Comparison of ENCODE assay signal across 9 mouse cellular contexts in genomic region chr2:146061421-146062300, GRCm38 (mm10).
DNase-seq lines count a peak whose midpoint lies in the region; ATAC-seq and TF ChIP-seq lines count a peak whose summit lies in the region.
"Had no signal": no experiment of that assay in that cellular context is flagged by ENCODE, and none has a peak within 500 bp of the region (broad histone marks: within the 10 kb centered on the region; RNA-seq: fewer than 3 reads in every experiment).

No protein-coding gene starts in this region.

- DNase-seq in liver, postnatal 0 days = no peak
- DNase-seq in liver = no peak
- peak; percentile 57 for DNase-seq in retina, postnatal 1 day
- DNase-seq in spleen, postnatal 10 days (ENCODE audit: low spot score in 2 of 2) = no peak
- DNase-seq in layer of hippocampus, adult 11-12 months (ENCODE audit: low spot score) = no peak
- DNase-seq: adrenal gland, postnatal 14 days; thymus, postnatal 14 days had no signal

- H3K4me1 ChIP-seq in liver, postnatal 0 days (ENCODE audit: insufficient read depth) = no peaks in the 10 kb centered on the region
- H3K4me1 ChIP-seq in forebrain, embryonic 12.5 days = peaks cover 58% of the 10 kb centered on the region
- H3K4me1 ChIP-seq in intestine, postnatal 0 days (replicated peaks; ENCODE audit: control insufficient read depth, insufficient read depth, low read length) = no peaks in the 10 kb centered on the region

- H3K4me3 ChIP-seq in liver, postnatal 0 days (ENCODE audit: low read depth, low read length) = no peak overlapping the region
- no peak overlapping the region for H3K4me3 ChIP-seq in forebrain, embryonic 12.5 days (replicated peaks)
- H3K4me3 ChIP-seq in intestine, postnatal 0 days (ENCODE audit: low read depth, low read length) = no peak overlapping the region

- H3K27ac ChIP-seq in liver, postnatal 0 days (ENCODE audit: low read depth) = no peak overlapping the region
- peak overlapping the region; percentile 87 for H3K27ac ChIP-seq in forebrain, embryonic 12.5 days
- H3K27ac ChIP-seq in intestine, postnatal 0 days (ENCODE audit: low read depth, low read length) = no peak overlapping the region

- peak overlapping the region; percentile 48 for H3K4me2 ChIP-seq in liver, postnatal 0 days (ENCODE audit: low read depth, low read length)
- peak overlapping the region; percentile 44 for H3K4me2 ChIP-seq in forebrain, embryonic 12.5 days
- peak overlapping the region; percentile 44; the same call in 1 of the 2 replicates for H3K4me2 ChIP-seq in intestine, postnatal 0 days (replicated peaks; ENCODE audit: low read depth)

- no peak for TF ChIP-seq EP300 in liver, postnatal 0 days (IDR thresholded peaks at IDR 0.05; ENCODE audit: low read depth)

- H3K36me3 ChIP-seq in liver, postnatal 0 days (replicated peaks; ENCODE audit: insufficient read depth, low read length) = no peaks in the 10 kb centered on the region
- no peaks in the 10 kb centered on the region for H3K36me3 ChIP-seq in forebrain, embryonic 12.5 days (replicated peaks)
- no peaks in the 10 kb centered on the region for H3K36me3 ChIP-seq in intestine, postnatal 0 days (ENCODE audit: control insufficient read depth, insufficient read depth)

- H3K9me3 ChIP-seq in liver, postnatal 0 days (ENCODE audit: low read length) = no peaks in the 10 kb centered on the region
- no peaks in the 10 kb centered on the region for H3K9me3 ChIP-seq in forebrain, embryonic 12.5 days
- H3K9me3 ChIP-seq in intestine, postnatal 0 days (ENCODE audit: control insufficient read depth) = no peaks in the 10 kb centered on the region

- WGBS in liver, postnatal 0 days (ENCODE audit: insufficient replicate concordance) = 76% methylated on average over 16 of the region's 16 CpGs
- 27% methylated on average over 16 of the region's 16 CpGs for WGBS in forebrain, embryonic 12.5 days
- WGBS in intestine, postnatal 0 days = 70% methylated on average over 16 of the region's 16 CpGs

- no peak for ATAC-seq in liver, postnatal 0 days
- ATAC-seq in forebrain, embryonic 12.5 days (ENCODE audit: low FRiP score) = peak; percentile 50; the same call in 1 of the 2 replicates
- ATAC-seq in intestine, postnatal 0 days = no peak

- H3K9ac ChIP-seq in liver, postnatal 0 days (replicated peaks) = no peak overlapping the region
- H3K9ac ChIP-seq in forebrain, embryonic 12.5 days = no peak overlapping the region
- H3K9ac ChIP-seq in intestine, postnatal 0 days (ENCODE audit: low read depth, low read length) = no peak overlapping the region

- H3K27me3 ChIP-seq in liver, postnatal 0 days (ENCODE audit: insufficient read depth, low read length) = no peaks in the 10 kb centered on the region
- peaks cover 10% of the 10 kb centered on the region for H3K27me3 ChIP-seq in forebrain, embryonic 12.5 days
- H3K27me3 ChIP-seq in intestine, postnatal 0 days (replicated peaks; ENCODE audit: control insufficient read depth, insufficient read depth, low read length) = no peaks in the 10 kb centered on the region

- TF ChIP-seq CTCF in liver, postnatal 0 days (IDR thresholded peaks at IDR 0.05; ENCODE audit: low read depth) = no peak
- TF ChIP-seq CTCF in intestine, postnatal 0 days (IDR thresholded peaks at IDR 0.05; ENCODE audit: low read depth) = no peak
